Mouse (Mus musculus) heart, embryonic 11.5 days (tissue): ENCODE results near the gene Cpsf7. TPM values are rescaled to one million over a fixed set of nuclear protein-coding genes. Genes with fewer than 3 reads are reported as not detected.

ENCODE experiments used
- ATAC-seq: fragments of 200-750 bp; cut with Nextera tagmentation; replicated peaks from 2 replicates; pipeline ENCODE4 v1.8.0; 2017; ENCODE audit warnings: moderate library complexity; ENCODE audit not compliant: insufficient number of reproducible peaks, low FRiP score, low TSS enrichment
- H3K27ac ChIP-seq: fragments of 300-500 bp; sonication (generic); 2 replicates; pipeline ENCODE4 v1.5.1; 2014; ENCODE audit warnings: mild to moderate bottlenecking, low read depth, low read length
- H3K27me3 ChIP-seq: fragments of 300-500 bp; sonication (generic); 2 replicates; pipeline ENCODE4 v1.6.1; 2014; ENCODE audit warnings: mild to moderate bottlenecking, low read length, mixed read lengths; ENCODE audit not compliant: control insufficient read depth, insufficient read depth
- H3K36me3 ChIP-seq: fragments of 300-500 bp; sonication (generic); 2 replicates; pipeline ENCODE4 v1.6.1; 2014; ENCODE audit warnings: mild to moderate bottlenecking, low read length, moderate library complexity, mixed read lengths; ENCODE audit not compliant: control insufficient read depth, insufficient read depth
- H3K4me1 ChIP-seq: fragments of 300-500 bp; sonication (generic); 2 replicates; pipeline ENCODE4 v1.6.1; 2014; ENCODE audit warnings: low read length; ENCODE audit not compliant: control insufficient read depth, insufficient read depth
- H3K4me2 ChIP-seq: fragments of 300-500 bp; sonication (generic); 2 replicates; pipeline ENCODE4 v1.6.1; 2014; ENCODE audit warnings: mild to moderate bottlenecking, moderate library complexity
- H3K4me3 ChIP-seq: fragments of 300-500 bp; sonication (generic); 2 replicates; pipeline ENCODE4 v1.5.1; 2014; ENCODE audit warnings: low read depth, low read length
- H3K9ac ChIP-seq: fragments of 300-500 bp; sonication (generic); 2 replicates; pipeline ENCODE4 v1.6.1; 2014; ENCODE audit warnings: mild to moderate bottlenecking, low read depth, low read length, moderate library complexity
- H3K9me3 ChIP-seq: fragments of 300-500 bp; sonication (generic); replicated peaks from 2 replicates; pipeline ENCODE4 v1.6.1; 2016; ENCODE audit warnings: low read length; ENCODE audit not compliant: control insufficient read depth
- WGBS: fragments of 180-500 bp; shearing (Covaris S2); extraction: QIAGEN DNeasy Blood & Tissue Kit; methylation state at CpG from one replicate; pipeline ENCODE4 v1.1.7; 2014; ENCODE audit not compliant: insufficient replicate concordance; 5-methylcytosine and 5-hydroxymethylcytosine counted together
- polyA plus RNA-seq: library from polyadenylated mRNA; unstranded; fragments of >200 nt; fragmentation: Nextera tagmentation; extraction: Ambion mirVana; gene quantifications from 2 replicates; pipeline ENCODE4 v1.2.1, GENCODE M21; 2014

The Cpsf7 gene
- polyA plus RNA-seq, 1 experiment from 2014 or later = 39.3 TPM

- Histone ChIP-seq H3K27ac (no peak overlapping the region), H3K4me2 (no peak overlapping the region), H3K9ac (no peak overlapping the region), H3K4me3 (no peak overlapping the region), H3K4me1 (peaks cover 4% of the 10 kb centered on the region; the same call in 1 of the 2 replicates), H3K36me3 (peaks cover 6% of the 10 kb centered on the region; the same call in 1 of the 2 replicates), H3K9me3 (peaks cover 3% of the 10 kb centered on the region; the same call in 1 of the 2 replicates), H3K27me3 (no peaks in the 10 kb centered on the region)
- WGBS = 66% methylated on average over 4 of the region's 4 CpGs
- no peak for ATAC-seq
These were observed 40.2 kb downstream of the Cpsf7 start for GRCm38 (mm10) chr19:10565217-10565616.

- Histone ChIP-seq H3K36me3 (peaks cover 23% of the 10 kb centered on the region), H3K4me2 (no peak overlapping the region), H3K27me3 (no peaks in the 10 kb centered on the region), H3K27ac (no peak overlapping the region), H3K9me3 (peaks cover 3% of the 10 kb centered on the region; the same call in 1 of the 2 replicates), H3K9ac (no peak overlapping the region), H3K4me3 (no peak overlapping the region), H3K4me1 (no peaks in the 10 kb centered on the region)
- 86% methylated on average over 6 of the region's 6 CpGs for WGBS
- ATAC-seq = no peak
These were observed 44.6 kb downstream of the Cpsf7 start for GRCm38 (mm10) chr19:10569627-10570026.

- Histone ChIP-seq H3K4me2 (peak within 1 kb of the TSS; percentile 85), H3K27me3 (no peaks in the 10 kb centered on the region), H3K4me3 (peak within 1 kb of the TSS; percentile 54), H3K9ac (peak within 1 kb of the TSS; percentile 79), H3K27ac (peak within 1 kb of the TSS; percentile 73), H3K36me3 (peaks cover 15% of the 10 kb centered on the region), H3K4me1 (0 out of 2 replicates have a peak, but pooled peaks cover 10% of the 10 kb centered on the region), H3K9me3 (no peaks in the 10 kb centered on the region)
- WGBS = under 1% methylated on average over 44 of the region's 44 CpGs
- ATAC-seq = peak; percentile 90
These were observed 51.9 kb downstream of the Cpsf7 start, which contains the start of the genes Cyb561a3 and Tmem138 for GRCm38 (mm10) chr19:10576690-10577561. Gene Cyb561a3, plus strand, starts transcription at chr19:10577172. Gene Tmem138, minus strand, starts transcription at chr19:10577362.

- Histone ChIP-seq H3K9ac (no peak overlapping the region), H3K4me2 (no peak overlapping the region), H3K27ac (no peak overlapping the region), H3K4me3 (no peak overlapping the region), H3K36me3 (no peaks in the 10 kb centered on the region; the same call in 1 of the 2 replicates), H3K9me3 (no peaks in the 10 kb centered on the region), H3K4me1 (0 out of 2 replicates have a peak, but pooled peaks cover 10% of the 10 kb centered on the region), H3K27me3 (no peaks in the 10 kb centered on the region)
- ATAC-seq = no peak
- 71% methylated on average over 3 of the region's 3 CpGs for WGBS
These were observed 55.0 kb downstream of the Cpsf7 start for GRCm38 (mm10) chr19:10580102-10580501.

GRCm38 (mm10) chr19:10580761-10581160, 55.7 kb downstream of the Cpsf7 start:
- Histone ChIP-seq H3K4me3 (no peak overlapping the region), H3K9ac (no peak overlapping the region), H3K4me1 (0 out of 2 replicates have a peak, but pooled peaks cover 10% of the 10 kb centered on the region), H3K36me3 (no peaks in the 10 kb centered on the region), H3K27ac (no peak overlapping the region), H3K9me3 (no peaks in the 10 kb centered on the region), H3K27me3 (no peaks in the 10 kb centered on the region), H3K4me2 (no peak overlapping the region)
- no peak for ATAC-seq
- 65% methylated on average over 3 of the region's 3 CpGs for WGBS

- H3K9me3 ChIP-seq = no peaks in the 10 kb centered on the region
- ATAC-seq = no peak
- 78% methylated on average over 6 of the region's 6 CpGs for WGBS
These were observed 56.9 kb downstream of the Cpsf7 start for GRCm38 (mm10) chr19:10581984-10582383.

GRCm38 (mm10) chr19:10583550-10584146, 58.6 kb downstream of the Cpsf7 start:
- no peaks in the 10 kb centered on the region for H3K36me3 ChIP-seq
- no peak overlapping the region for H3K4me3 ChIP-seq
- no peaks in the 10 kb centered on the region for H3K27me3 ChIP-seq
- H3K9me3 ChIP-seq = no peaks in the 10 kb centered on the region
- no peak for ATAC-seq
- H3K4me2 ChIP-seq = no peak overlapping the region
- 0 out of 2 replicates have a peak, but pooled peaks cover under 1% of the 10 kb centered on the region for H3K4me1 ChIP-seq
- no peak overlapping the region for H3K27ac ChIP-seq
- no peak overlapping the region for H3K9ac ChIP-seq
- WGBS = 70% methylated on average over 7 of the region's 7 CpGs

More at GRCm38 (mm10) chr19:10581984-10582383, 56.9 kb downstream of the Cpsf7 start:
- H3K27ac ChIP-seq = no peak overlapping the region
- H3K27me3 ChIP-seq = no peaks in the 10 kb centered on the region
- H3K9ac ChIP-seq = no peak overlapping the region
- H3K4me3 ChIP-seq = no peak overlapping the region
- 0 out of 2 replicates have a peak, but pooled peaks cover 10% of the 10 kb centered on the region for H3K4me1 ChIP-seq
- no peaks in the 10 kb centered on the region for H3K36me3 ChIP-seq
- no peak overlapping the region for H3K4me2 ChIP-seq

GRCm38 (mm10) chr19:10585112-10585511, 60.0 kb downstream of the Cpsf7 start:
- Histone ChIP-seq H3K4me2 (no peak overlapping the region), H3K4me1 (no peaks in the 10 kb centered on the region), H3K9me3 (no peaks in the 10 kb centered on the region), H3K9ac (no peak overlapping the region), H3K27me3 (no peaks in the 10 kb centered on the region), H3K4me3 (no peak overlapping the region), H3K27ac (no peak overlapping the region), H3K36me3 (no peaks in the 10 kb centered on the region)
- no peak for ATAC-seq
- WGBS = 89% methylated on average over 8 of the region's 8 CpGs
